Mouse (Mus musculus) forebrain, embryonic 15.5 days (tissue): ENCODE data around the gene Cstf1. TPM values are rescaled to one million over a fixed set of nuclear protein-coding genes. Genes with fewer than 3 reads are reported as not detected.

ENCODE experiments used
- ATAC-seq: fragments of 200-750 bp; cut with Nextera tagmentation; replicated peaks from 2 replicates; pipeline ENCODE4 v1.8.0; 2017; ENCODE audit warnings: mild to moderate bottlenecking, moderate TSS enrichment, moderate library complexity
- H3K27ac ChIP-seq: fragments of 300-500 bp; sonication (generic); replicated peaks from 2 replicates; pipeline ENCODE4 v1.5.1; 2015; ENCODE audit warnings: mild to moderate bottlenecking, inconsistent platforms
- H3K27me3 ChIP-seq: fragments of 300-500 bp; sonication (generic); 2 replicates; pipeline ENCODE4 v1.6.1; 2015; ENCODE audit warnings: inconsistent platforms
- H3K36me3 ChIP-seq: fragments of 300-500 bp; sonication (generic); 2 replicates; pipeline ENCODE4 v1.6.1; 2015; ENCODE audit warnings: mild to moderate bottlenecking, inconsistent platforms
- H3K4me1 ChIP-seq: fragments of 300-500 bp; sonication (generic); 2 replicates; pipeline ENCODE4 v1.6.1; 2015; ENCODE audit warnings: inconsistent platforms
- H3K4me2 ChIP-seq: fragments of 300-500 bp; sonication (generic); replicated peaks from 2 replicates; pipeline ENCODE4 v1.6.1; 2015; ENCODE audit warnings: mild to moderate bottlenecking, inconsistent platforms
- H3K4me3 ChIP-seq: fragments of 300-500 bp; sonication (generic); 2 replicates; pipeline ENCODE4 v1.5.1; 2015; ENCODE audit warnings: mild to moderate bottlenecking, inconsistent platforms
- H3K9ac ChIP-seq: fragments of 300-500 bp; sonication (generic); replicated peaks from 2 replicates; pipeline ENCODE4 v1.6.1; 2015; ENCODE audit warnings: mild to moderate bottlenecking, inconsistent platforms
- H3K9me3 ChIP-seq: fragments of 300-500 bp; sonication (generic); 2 replicates; pipeline ENCODE4 v1.6.1; 2016; ENCODE audit warnings: inconsistent platforms
- WGBS: fragments of 180-500 bp; shearing (Covaris S2); methylation state at CpG from one replicate; pipeline ENCODE4 v1.1.7; 2015; ENCODE audit warnings: mixed read lengths; 5-methylcytosine and 5-hydroxymethylcytosine counted together
- polyA plus RNA-seq: library from polyadenylated mRNA; unstranded; fragments of >200 nt; fragmentation: Nextera tagmentation; extraction: Ambion mirVana; gene quantifications from 2 replicates; pipeline ENCODE4 v1.2.1, GENCODE M21; 2015

Gene Cstf1
- polyA plus RNA-seq, 1 experiment from 2014 or later, result 35.8 TPM

GRCm38 (mm10) chr2:172404239-172404638, 33.8 kb downstream of the Cstf1 start:
- Histone ChIP-seq H3K4me3 (no peak overlapping the region), H3K27ac (no peak overlapping the region), H3K36me3 (no peaks in the 10 kb centered on the region), H3K27me3 (no peaks in the 10 kb centered on the region), H3K9me3 (no peaks in the 10 kb centered on the region), H3K4me2 (no peak overlapping the region), H3K4me1 (no peaks in the 10 kb centered on the region), H3K9ac (no peak overlapping the region)
- WGBS, result 60% methylated on average over 7 of the region's 7 CpGs
- ATAC-seq, result no peak

GRCm38 (mm10) chr2:172405011-172405410, 34.5 kb downstream of the Cstf1 start:
- Histone ChIP-seq H3K9me3 (no peaks in the 10 kb centered on the region), H3K27ac (no peak overlapping the region), H3K4me1 (no peaks in the 10 kb centered on the region), H3K4me2 (no peak overlapping the region), H3K4me3 (no peak overlapping the region), H3K27me3 (no peaks in the 10 kb centered on the region), H3K36me3 (no peaks in the 10 kb centered on the region), H3K9ac (no peak overlapping the region)
- WGBS, result 81% methylated on average over 3 of the region's 3 CpGs
- ATAC-seq, result no peak

- no peak overlapping the region for H3K9ac ChIP-seq
- WGBS, result 78% methylated on average over 4 of the region's 4 CpGs
- no peaks in the 10 kb centered on the region for H3K9me3 ChIP-seq
- no peak overlapping the region for H3K4me3 ChIP-seq
- H3K4me2 ChIP-seq, result no peak overlapping the region
- no peaks in the 10 kb centered on the region for H3K4me1 ChIP-seq
- no peaks in the 10 kb centered on the region for H3K36me3 ChIP-seq
- no peaks in the 10 kb centered on the region for H3K27me3 ChIP-seq
- ATAC-seq, result no peak
- H3K27ac ChIP-seq, result no peak overlapping the region
Measured at GRCm38 (mm10) chr2:172406173-172406572, 35.7 kb downstream of the Cstf1 start.

- Histone ChIP-seq H3K4me3 (no peak overlapping the region), H3K9ac (no peak overlapping the region), H3K27ac (no peak overlapping the region), H3K4me1 (no peaks in the 10 kb centered on the region), H3K36me3 (no peaks in the 10 kb centered on the region), H3K27me3 (no peaks in the 10 kb centered on the region), H3K9me3 (no peaks in the 10 kb centered on the region), H3K4me2 (no peak overlapping the region)
- WGBS, result 84% methylated on average over 2 of the region's 2 CpGs
- no peak for ATAC-seq
Measured at GRCm38 (mm10) chr2:172407499-172407898, 37.0 kb downstream of the Cstf1 start.

- Histone ChIP-seq H3K4me3 (no peak overlapping the region), H3K27me3 (no peaks in the 10 kb centered on the region), H3K4me2 (no peak overlapping the region), H3K36me3 (no peaks in the 10 kb centered on the region), H3K9ac (no peak overlapping the region), H3K9me3 (no peaks in the 10 kb centered on the region), H3K27ac (no peak overlapping the region), H3K4me1 (no peaks in the 10 kb centered on the region)
- WGBS, result 88% methylated on average over 2 of the region's 2 CpGs
- no peak for ATAC-seq
Measured at GRCm38 (mm10) chr2:172410686-172411085, 40.2 kb downstream of the Cstf1 start.

- H3K9me3 ChIP-seq, result no peaks in the 10 kb centered on the region
- H3K27me3 ChIP-seq, result no peaks in the 10 kb centered on the region
- ATAC-seq, result no peak
- no peaks in the 10 kb centered on the region for H3K4me1 ChIP-seq
- no peaks in the 10 kb centered on the region for H3K36me3 ChIP-seq
- H3K4me2 ChIP-seq, result no peak overlapping the region
- WGBS, result 87% methylated on average over 11 of the region's 11 CpGs
- no peak overlapping the region for H3K27ac ChIP-seq
- H3K4me3 ChIP-seq, result no peak overlapping the region
- H3K9ac ChIP-seq, result no peak overlapping the region
Measured at GRCm38 (mm10) chr2:172411091-172411490, 40.6 kb downstream of the Cstf1 start.

- Histone ChIP-seq H3K4me3 (no peak overlapping the region), H3K27ac (no peak overlapping the region), H3K9me3 (no peaks in the 10 kb centered on the region), H3K4me1 (no peaks in the 10 kb centered on the region), H3K9ac (no peak overlapping the region), H3K27me3 (no peaks in the 10 kb centered on the region), H3K36me3 (no peaks in the 10 kb centered on the region), H3K4me2 (no peak overlapping the region)
- no peak for ATAC-seq
- 12% methylated on average over 9 of the region's 9 CpGs for WGBS
Measured at GRCm38 (mm10) chr2:172412454-172412853, 42.0 kb downstream of the Cstf1 start.

GRCm38 (mm10) chr2:172413273-172413672, 42.8 kb downstream of the Cstf1 start:
- no peak overlapping the region for H3K27ac ChIP-seq
- H3K4me1 ChIP-seq, result no peaks in the 10 kb centered on the region
- H3K9me3 ChIP-seq, result no peaks in the 10 kb centered on the region
- no peak overlapping the region for H3K4me3 ChIP-seq
- no peak overlapping the region for H3K9ac ChIP-seq
- WGBS, result 35% methylated on average over 4 of the region's 4 CpGs
- ATAC-seq, result no peak
- no peak overlapping the region for H3K4me2 ChIP-seq
- no peaks in the 10 kb centered on the region for H3K36me3 ChIP-seq
- no peaks in the 10 kb centered on the region for H3K27me3 ChIP-seq

GRCm38 (mm10) chr2:172413894-172414293, 43.4 kb downstream of the Cstf1 start:
- 59% methylated on average over 5 of the region's 5 CpGs for WGBS
- H3K4me1 ChIP-seq, result no peaks in the 10 kb centered on the region
- no peaks in the 10 kb centered on the region for H3K36me3 ChIP-seq
- H3K9ac ChIP-seq, result no peak overlapping the region
- H3K4me2 ChIP-seq, result no peak overlapping the region
- no peak overlapping the region for H3K27ac ChIP-seq
- no peaks in the 10 kb centered on the region for H3K9me3 ChIP-seq
- H3K27me3 ChIP-seq, result no peaks in the 10 kb centered on the region
- ATAC-seq, result no peak
- no peak overlapping the region for H3K4me3 ChIP-seq

GRCm38 (mm10) chr2:172416218-172416617, 45.7 kb downstream of the Cstf1 start:
- no peaks in the 10 kb centered on the region for H3K4me1 ChIP-seq
- ATAC-seq, result no peak
- H3K4me2 ChIP-seq, result no peak overlapping the region
- no peak overlapping the region for H3K27ac ChIP-seq
- no peaks in the 10 kb centered on the region for H3K36me3 ChIP-seq
- no peak overlapping the region for H3K9ac ChIP-seq
- no peaks in the 10 kb centered on the region for H3K27me3 ChIP-seq
- H3K9me3 ChIP-seq, result no peaks in the 10 kb centered on the region
- H3K4me3 ChIP-seq, result no peak overlapping the region
- 59% methylated on average over 12 of the region's 12 CpGs for WGBS

GRCm38 (mm10) chr2:172416876-172417275, 46.4 kb downstream of the Cstf1 start:
- no peak for ATAC-seq
- H3K27me3 ChIP-seq, result no peaks in the 10 kb centered on the region
- no peak overlapping the region for H3K27ac ChIP-seq
- no peak overlapping the region for H3K4me3 ChIP-seq
- no peaks in the 10 kb centered on the region for H3K36me3 ChIP-seq
- H3K9me3 ChIP-seq, result no peaks in the 10 kb centered on the region
- no peak overlapping the region for H3K9ac ChIP-seq
- 88% methylated on average over 5 of the region's 5 CpGs for WGBS
- H3K4me1 ChIP-seq, result no peaks in the 10 kb centered on the region
- H3K4me2 ChIP-seq, result no peak overlapping the region

- H3K4me3 ChIP-seq, result no peak overlapping the region
- H3K36me3 ChIP-seq, result no peaks in the 10 kb centered on the region
- no peak for ATAC-seq
- H3K27ac ChIP-seq, result no peak overlapping the region
- no peak overlapping the region for H3K9ac ChIP-seq
- WGBS, result 90% methylated on average over 5 of the region's 5 CpGs
- no peaks in the 10 kb centered on the region for H3K4me1 ChIP-seq
- H3K4me2 ChIP-seq, result no peak overlapping the region
- H3K9me3 ChIP-seq, result no peaks in the 10 kb centered on the region
- no peaks in the 10 kb centered on the region for H3K27me3 ChIP-seq
Measured at GRCm38 (mm10) chr2:172418208-172418607, 47.7 kb downstream of the Cstf1 start.

GRCm38 (mm10) chr2:172430609-172431008, 60.1 kb downstream of the Cstf1 start:
- no peak for ATAC-seq
- no peaks in the 10 kb centered on the region for H3K27me3 ChIP-seq
- no peak overlapping the region for H3K4me2 ChIP-seq
- H3K9me3 ChIP-seq, result no peaks in the 10 kb centered on the region
- no peak overlapping the region for H3K4me3 ChIP-seq
- no peaks in the 10 kb centered on the region for H3K4me1 ChIP-seq
- no peak overlapping the region for H3K27ac ChIP-seq
- 83% methylated on average over 1 of the region's 1 CpGs for WGBS
- no peaks in the 10 kb centered on the region for H3K36me3 ChIP-seq
- no peak overlapping the region for H3K9ac ChIP-seq
